Mouse (Mus musculus): ENCODE results near the gene Daxx.
A peak's percentile ranks its signal among the peaks of the same experiment; 100 is the strongest.

Gene Daxx

DNA sequence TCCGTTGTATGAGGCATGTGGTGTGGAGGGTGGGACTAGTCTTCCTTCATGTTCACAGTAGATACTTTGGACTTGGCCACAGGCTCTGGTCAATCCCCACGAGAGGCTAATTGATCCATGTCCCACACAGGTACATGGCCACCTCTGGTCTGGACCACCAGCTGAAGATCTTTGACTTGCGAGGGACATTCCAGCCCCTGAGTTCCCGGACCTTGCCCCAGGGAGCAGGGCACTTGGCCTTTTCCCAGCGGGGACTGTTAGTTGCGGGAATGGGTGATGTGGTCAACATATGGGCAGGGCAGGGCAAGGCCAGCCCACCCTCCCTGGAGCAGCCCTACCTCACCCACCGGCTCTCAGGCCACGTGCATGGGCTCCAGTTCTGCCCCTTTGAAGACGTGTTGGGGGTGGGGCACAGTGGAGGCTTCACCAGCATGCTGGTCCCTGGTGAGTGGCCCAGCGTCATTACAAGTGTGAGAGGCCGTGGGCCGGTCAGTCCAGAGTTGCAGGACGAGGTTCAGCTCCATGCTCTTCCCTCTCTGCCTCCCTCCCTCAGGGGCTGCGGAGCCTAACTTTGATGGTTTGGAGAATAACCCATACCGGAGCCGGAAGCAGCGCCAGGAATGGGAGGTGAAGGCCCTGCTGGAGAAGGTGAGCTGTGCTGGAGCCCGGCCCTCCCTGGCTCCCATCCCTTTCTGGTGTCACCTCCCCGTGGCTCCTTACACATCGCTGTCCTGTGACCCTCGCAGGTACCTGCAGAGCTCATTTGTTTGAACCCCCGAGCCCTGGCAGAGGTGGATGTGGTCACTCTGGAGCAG, 39.1 kb downstream of the Daxx start:
- no peak for DNase-seq

GRCm38 (mm10) chr17:33948905-33949537, 39.8 kb downstream of the Daxx start:
- DNase-seq: no peak

DNA sequence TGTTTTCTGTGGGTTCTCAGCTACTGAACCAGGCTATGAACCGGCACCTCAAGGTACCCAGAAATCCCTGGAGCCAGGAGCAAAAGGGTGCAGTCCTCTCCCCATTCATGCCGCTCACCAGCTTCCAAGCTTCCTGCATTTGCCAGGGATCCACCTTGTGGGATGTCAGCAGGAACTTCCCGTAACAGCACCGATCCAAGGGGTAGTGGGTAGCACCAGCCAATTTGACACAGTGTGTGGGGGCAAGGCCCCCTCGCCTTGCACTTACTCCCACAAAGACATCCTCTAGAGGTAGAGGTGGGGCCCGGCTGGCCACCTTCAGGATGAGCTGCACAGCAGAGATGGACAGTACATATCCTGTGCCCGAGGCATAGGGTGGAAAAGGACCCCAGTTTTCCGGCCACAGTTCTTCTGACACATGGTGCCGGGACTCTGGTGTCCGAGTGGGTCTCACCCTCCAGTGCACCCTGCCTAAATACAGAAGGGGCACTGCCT, 41.0 kb downstream of the Daxx start:
- DNase-seq: no peak

DNA sequence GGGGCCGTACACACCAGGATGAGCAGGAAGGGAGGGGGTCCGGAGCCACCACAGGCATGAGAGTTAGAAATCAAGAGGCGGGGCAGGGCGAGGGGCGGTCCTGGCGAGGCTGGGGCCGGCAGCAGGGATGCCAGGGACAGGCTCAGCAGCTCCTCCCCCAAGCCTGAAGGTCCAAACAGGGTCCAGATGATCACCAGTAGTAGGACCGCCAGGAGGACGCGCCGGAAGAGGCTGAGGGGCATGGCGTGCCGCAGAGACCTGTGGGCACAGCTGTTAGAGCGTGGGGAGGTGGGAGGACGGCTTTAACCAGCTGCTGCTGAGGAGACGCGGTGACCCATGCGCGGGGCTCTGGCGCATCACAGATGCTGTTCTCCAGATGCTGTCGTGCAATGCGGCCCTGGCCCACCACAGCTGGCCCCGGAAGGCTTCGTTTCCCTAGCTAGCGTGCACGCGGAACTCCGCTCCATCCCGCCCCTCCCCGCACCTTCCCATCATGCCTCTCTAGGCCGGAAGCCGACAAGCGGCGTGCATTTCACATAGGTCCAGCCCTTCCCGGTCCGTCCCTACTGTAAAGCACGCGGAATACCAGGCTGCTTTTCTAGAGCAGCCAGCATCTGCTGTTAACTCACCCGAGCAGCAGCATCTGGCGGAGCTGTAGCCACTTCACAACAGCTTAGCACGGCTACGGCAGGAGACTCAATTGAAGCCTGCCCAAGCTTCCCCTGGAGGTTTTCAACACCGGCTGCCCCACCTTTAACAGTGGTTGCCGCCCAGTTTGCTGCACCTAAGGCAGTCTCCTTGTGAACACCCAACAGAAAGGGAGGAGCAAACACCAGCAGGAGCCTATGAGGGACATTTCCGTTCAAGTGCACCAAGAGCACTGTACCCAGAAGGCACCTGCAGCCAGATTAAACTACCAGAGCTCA, 42.1 kb downstream of the Daxx start, which contains the start of gene B3galt4:
TSS of gene B3galt4 (minus strand) at position 468 of the 926 bp plus-strand sequence.
- peak; percentile 73 to 88 for DNase-seq

DNA sequence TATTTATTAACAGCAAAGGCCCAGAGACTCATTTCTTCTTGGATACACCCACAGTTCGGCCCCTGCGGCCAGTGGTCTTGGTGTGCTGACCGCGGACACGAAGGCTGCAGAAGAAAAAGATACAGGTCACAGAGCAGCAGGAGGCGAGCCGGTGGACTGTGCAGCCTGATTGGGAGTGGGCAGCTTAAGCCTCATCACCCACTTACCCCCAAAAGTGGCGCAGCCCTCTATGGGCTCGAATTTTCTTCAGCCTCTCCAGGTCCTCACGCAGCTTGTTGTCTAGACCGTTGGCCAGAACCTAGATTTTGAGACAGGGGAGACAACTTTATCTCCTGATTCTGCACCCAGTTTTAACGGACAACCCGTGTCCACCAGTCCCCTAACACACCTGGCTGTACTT, 42.8 kb downstream of the Daxx start:
- DNase-seq: peak in 1 of 2 experiments; percentile 3

DNA sequence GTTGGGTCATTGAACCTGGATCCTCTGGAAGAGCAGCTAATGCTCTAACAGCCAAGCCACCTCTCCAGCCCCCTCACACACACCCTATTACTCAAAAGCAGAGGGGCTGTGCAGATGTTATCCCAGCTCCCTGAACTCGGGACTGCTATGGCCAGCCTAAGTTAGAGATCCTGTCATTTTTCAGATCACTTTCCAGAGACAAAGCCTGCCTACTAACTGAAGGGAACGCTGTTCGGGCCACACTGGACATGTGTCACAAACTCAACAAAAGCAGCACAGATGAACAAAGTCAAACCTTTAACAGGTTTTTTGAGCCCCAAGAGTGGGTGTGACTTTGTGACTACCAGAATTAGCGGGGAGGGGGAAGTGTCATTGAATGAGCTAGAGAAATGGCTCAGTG, 43.7 kb downstream of the Daxx start:
- DNase-seq: no peak

DNA sequence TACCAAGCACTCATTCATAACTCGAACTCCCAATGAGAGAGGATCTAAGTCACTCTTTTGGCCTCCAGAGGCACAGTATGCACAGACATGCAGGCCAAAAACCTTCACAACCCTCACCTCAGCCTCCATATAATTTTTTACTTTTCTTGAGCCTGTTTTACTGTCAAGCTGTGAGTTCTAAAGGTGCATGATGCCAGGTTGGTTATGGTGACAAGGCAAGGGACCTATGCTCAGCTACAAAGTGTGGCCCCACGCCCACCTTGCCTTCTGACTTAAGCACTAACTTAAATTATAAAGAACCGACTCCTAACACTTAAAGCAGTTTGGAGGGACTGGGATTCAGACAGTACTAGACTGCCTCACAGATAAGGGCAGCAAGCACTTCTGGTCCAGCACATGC, 44.1 kb downstream of the Daxx start:
- no peak for DNase-seq

DNA sequence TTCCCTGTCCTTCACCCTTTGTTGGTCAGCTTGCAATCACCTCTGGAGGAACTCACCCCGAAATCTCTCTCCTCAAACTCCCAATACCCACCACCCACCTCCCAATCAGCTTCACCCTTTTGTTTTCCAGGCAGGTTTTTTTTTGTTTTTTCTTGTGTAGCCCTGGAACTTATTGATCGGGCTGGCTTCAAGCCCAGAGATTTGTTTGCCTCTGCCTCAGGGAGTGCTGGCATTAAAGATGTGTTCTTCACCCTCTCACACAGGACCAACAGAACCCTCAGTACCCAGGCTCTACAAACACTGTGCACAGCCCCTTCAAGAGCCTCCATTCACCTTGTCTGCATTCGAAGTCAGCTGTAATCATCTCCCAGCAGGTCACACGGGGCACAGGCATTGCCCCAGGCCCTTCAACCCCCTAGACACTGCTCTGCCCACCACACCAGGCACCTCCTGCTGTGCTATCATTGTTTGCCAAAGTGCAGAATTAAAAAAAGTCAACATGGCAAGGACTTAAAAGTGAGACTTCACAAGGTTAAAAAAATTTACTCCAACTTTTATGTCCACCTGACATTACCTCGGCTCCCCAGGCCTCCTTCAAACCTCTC, 44.8 kb downstream of the Daxx start:
- DNase-seq: no peak

GRCm38 (mm10) chr17:33954646-33955554, 45.7 kb downstream of the Daxx start:
- DNase-seq: no peak

DNA sequence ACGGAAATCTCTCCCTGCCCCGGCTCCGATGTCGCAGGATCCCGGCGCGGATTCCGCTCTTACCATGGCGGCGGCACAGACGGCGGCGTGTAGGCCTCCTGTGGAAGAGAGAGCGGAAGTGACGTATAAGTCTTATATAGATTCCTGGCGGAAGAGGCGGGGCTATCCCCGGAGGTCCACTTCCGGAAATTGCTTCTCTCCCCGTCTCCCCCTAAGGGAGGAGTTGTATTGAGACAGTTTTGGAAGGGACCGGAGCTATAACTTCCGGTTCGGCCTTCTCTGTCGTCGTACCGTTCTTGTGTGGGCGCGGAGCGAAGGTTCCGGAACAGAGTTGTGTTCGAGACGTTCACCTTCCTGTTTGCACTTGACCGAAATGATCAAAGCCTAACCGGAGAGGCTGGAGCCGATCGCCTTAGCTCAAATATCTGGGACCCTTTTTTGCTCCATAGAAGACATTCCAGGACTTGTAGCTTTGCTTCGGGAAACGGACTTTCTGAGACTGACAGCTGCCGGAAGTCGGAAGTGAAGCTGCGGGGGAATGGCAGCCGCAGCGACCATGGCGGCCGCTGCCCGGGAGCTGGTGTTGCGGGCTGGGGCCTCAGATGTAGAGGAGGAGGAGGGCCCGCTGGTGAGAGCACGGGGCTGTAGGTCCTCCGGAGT, 46.5 kb downstream of the Daxx start, which contains the start of the genes Vps52 and Rps18:
TSS of gene Vps52 (plus strand) at position 258 of the 660 bp plus-strand sequence.
TSS of gene Rps18 (minus strand) at position 447 of the 660 bp plus-strand sequence.
- peak; percentile 96 for DNase-seq

DNA sequence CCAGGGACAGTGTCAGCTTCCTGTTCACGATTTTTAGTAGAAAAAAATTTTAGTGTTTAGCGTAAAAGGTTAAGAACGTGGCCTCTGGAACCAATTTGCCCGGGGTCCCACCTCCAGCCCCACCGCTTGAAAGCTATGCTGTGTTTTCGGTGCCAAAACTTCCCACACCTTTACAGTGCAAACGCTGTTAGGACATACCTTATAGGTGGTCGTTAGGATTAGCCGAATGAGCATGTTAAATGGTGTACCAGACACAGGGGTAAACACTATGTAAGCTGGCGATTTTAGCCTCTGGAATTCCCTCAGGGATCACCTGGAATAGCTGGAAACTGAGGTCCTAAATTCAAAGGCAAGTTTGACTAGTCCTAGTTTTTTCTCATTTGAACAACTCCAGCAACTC, 47.1 kb downstream of the Daxx start:
- no peak for DNase-seq

- peak in 1 of 2 experiments; percentile 4 for DNase-seq
These were observed 48.3 kb downstream of the Daxx start for GRCm38 (mm10) chr17:33957493-33957892.

DNA sequence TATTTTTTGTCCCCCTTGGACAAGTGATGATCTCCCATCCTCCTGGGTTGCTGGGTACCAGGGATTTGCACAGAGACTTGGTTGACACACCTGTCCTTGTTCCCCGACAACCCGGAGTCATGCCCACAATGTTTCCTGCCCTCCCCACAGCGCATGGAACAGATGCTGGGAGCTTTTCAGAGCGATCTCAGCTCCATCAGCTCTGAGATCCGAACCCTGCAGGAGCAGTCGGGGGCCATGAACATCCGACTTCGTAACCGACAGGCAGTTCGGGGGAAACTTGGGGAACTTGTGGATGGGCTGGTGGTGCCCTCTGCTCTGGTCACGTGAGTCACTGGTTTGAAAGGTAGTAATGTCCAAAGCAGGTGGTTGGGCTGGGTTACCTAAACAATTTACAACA, 49.2 kb downstream of the Daxx start:
- DNase-seq: peak in 1 of 2 experiments; percentile 3

GRCm38 (mm10) chr17:33959135-33959534, 49.9 kb downstream of the Daxx start:
- peak in 1 of 2 experiments; percentile 17 for DNase-seq

DNA sequence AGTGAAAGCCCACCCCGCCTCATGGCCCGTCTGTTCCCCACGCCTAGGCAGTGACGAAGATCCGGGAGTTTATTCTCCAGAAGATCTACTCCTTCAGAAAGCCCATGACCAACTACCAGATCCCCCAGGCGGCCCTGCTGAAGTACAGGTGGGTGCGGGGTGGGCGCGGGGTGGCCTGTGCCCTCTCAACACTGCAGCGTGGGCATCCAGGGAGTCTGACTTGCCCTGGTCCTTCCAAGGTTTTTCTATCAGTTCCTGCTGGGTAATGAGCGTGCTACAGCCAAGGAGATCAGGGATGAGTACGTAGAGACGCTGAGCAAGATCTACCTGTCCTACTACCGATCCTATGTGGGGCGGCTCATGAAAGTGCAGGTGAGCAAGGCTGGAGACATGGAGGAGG, 50.7 kb downstream of the Daxx start:
- peak in 1 of 2 experiments; percentile 10 for DNase-seq

DNA sequence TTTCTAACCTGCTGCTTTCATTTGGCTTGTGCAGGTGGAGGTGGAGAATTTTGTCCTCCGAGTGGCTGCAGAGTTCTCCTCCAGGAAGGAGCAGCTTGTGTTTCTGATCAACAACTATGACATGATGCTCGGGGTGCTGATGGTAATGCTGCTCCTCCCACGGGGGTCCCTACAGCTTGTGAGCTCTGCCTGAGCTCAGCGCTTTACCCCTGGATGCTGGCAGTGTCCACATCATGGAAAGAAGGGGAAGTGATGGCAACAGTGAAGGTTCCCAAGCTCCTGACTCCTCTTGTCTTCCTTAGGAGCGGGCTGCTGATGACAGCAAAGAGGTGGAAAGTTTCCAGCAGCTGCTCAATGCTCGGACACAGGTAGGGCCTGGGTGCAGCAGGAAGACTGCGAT, 53.7 kb downstream of the Daxx start:
- DNase-seq: peak in 1 of 2 experiments; percentile 2
